Mouse (Mus musculus) ES-Bruce4 (cell line): Measurements from ENCODE around the gene Tmem139. TPM values are rescaled to one million over a fixed set of nuclear protein-coding genes. Genes with fewer than 3 reads are reported as not detected.

Experiments
- H3K27ac ChIP-seq: 2 replicates; pipeline ENCODE4 v1.5.1; 2012; ENCODE audit warnings: low read length, inconsistent platforms; ENCODE audit not compliant: insufficient read depth
- H3K27me3 ChIP-seq: 2 replicates; pipeline ENCODE4 v1.6.1; 2012; ENCODE audit warnings: mild to moderate bottlenecking, low read length, inconsistent platforms; ENCODE audit not compliant: control insufficient read depth, poor library complexity, insufficient read depth, severe bottlenecking
- H3K36me3 ChIP-seq: 2 replicates; pipeline ENCODE4 v1.6.1; 2012; ENCODE audit warnings: inconsistent platforms, mild to moderate bottlenecking, low read length, moderate library complexity; ENCODE audit not compliant: control insufficient read depth, poor library complexity, insufficient read depth, severe bottlenecking
- H3K4me1 ChIP-seq: one replicate; pipeline ENCODE4 v1.8.1; 2011; ENCODE audit warnings: low read length; ENCODE audit not compliant: control insufficient read depth, insufficient read depth
- H3K4me3 ChIP-seq: 2 replicates; pipeline ENCODE4 v1.5.1; 2011; ENCODE audit warnings: low read depth, mild to moderate bottlenecking, low read length
- H3K9ac ChIP-seq: 2 replicates; pipeline ENCODE4 v1.6.1; 2012; ENCODE audit warnings: low read depth, mild to moderate bottlenecking, inconsistent platforms; ENCODE audit not compliant: poor library complexity, severe bottlenecking
- H3K9me3 ChIP-seq: replicated peaks from 2 replicates; pipeline ENCODE4 v1.6.1; 2012; ENCODE audit warnings: mild to moderate bottlenecking, low read length, inconsistent platforms; ENCODE audit not compliant: control insufficient read depth, poor library complexity, insufficient read depth, severe bottlenecking
- CTCF ChIP-seq: IDR thresholded peaks from one replicate; pipeline ENCODE4 v1.8.1; 2011; ENCODE audit warnings: low read depth, low read length
- EP300 ChIP-seq: IDR thresholded peaks from 2 replicates; pipeline ENCODE4 v1.6.1; 2011; ENCODE audit warnings: low read depth, low read length; ENCODE audit not compliant: insufficient read depth
- POLR2A ChIP-seq: IDR thresholded peaks from one replicate; pipeline ENCODE4 v1.8.1; 2011; ENCODE audit warnings: low read length; ENCODE audit not compliant: insufficient read depth
- polyA plus RNA-seq: library from polyadenylated mRNA; stranded (reverse); fragments of >200 nt; gene quantifications from 2 replicates; pipeline ENCODE4 v1.2.4, GENCODE M21; 2011; ENCODE audit warnings: low read depth; ENCODE audit not compliant: missing spikeins, insufficient read depth, insufficient read length

Tmem139 gene
- polyA plus RNA-seq, 1 experiment, result 1.9 TPM

DNA sequence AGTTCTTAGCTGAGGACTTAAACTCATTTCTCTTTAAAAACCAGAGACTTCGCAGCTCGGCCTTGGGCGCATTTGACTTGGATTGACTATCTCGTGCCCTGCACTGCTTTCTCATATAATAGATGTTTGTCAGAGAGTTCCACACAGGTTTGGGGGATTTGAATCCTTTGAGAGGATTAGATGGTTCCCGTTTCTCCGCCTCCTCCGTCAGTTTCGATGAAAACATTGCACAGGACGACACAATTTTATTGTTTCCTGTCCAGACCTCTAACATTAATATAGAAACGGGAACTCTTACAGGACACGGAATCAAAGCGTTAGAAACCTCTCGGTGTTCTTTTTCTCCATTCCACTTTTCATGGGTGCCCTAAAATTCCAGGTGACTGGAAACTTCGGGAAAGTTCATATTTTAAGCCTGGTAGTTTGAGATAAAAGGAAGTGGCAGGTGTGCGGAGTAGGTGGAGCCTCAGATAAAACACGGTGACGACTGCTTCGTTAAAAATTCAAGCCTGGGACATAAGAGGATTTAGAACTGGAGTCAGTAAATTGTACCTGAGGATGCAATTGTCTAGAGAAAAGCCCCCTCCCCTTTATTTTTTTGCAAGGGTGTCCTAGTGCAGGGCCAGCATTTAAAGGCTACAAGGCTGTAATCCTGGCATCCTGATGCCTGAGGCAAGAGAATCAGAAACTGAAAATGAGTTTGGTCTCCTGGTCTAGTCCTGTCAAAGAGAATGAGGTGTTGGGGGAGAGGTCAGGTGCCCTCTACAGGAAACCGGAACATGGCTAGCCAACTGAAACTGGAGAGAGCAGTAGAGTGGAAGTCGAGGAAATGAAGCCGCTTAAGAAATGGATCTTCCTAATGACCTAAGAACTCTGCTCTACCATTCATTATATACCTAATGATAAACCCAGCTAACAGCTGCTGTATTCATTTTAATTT is 3.9 kb downstream of the Tmem139 start:
- TF ChIP-seq CTCF, result no peak
- TF ChIP-seq POLR2A, result no peak
- no peak for TF ChIP-seq EP300
- Histone ChIP-seq H3K36me3 (peaks cover 38% of the 10 kb centered on the region), H3K9me3 (no peaks in the 10 kb centered on the region), H3K27me3 (no peaks in the 10 kb centered on the region), H3K9ac (peak overlapping the region; percentile 79), H3K4me1 (peaks cover 3% of the 10 kb centered on the region), H3K27ac (0 out of 2 replicates have a peak overlapping the region, but pooled peaks have one; percentile 0), H3K4me3 (peak overlapping the region; percentile 76)

- Histone ChIP-seq H3K27ac (no peak overlapping the region), H3K9ac (no peak overlapping the region), H3K27me3 (no peaks in the 10 kb centered on the region), H3K4me1 (no peaks in the 10 kb centered on the region), H3K4me3 (no peak overlapping the region), H3K36me3 (peaks cover 80% of the 10 kb centered on the region), H3K9me3 (no peaks in the 10 kb centered on the region)
- TF ChIP-seq CTCF, result no peak
- TF ChIP-seq POLR2A, result no peak
- no peak for TF ChIP-seq EP300
Observed at GRCm38 (mm10) chr6:42270817-42271216, 9.0 kb downstream of the Tmem139 start.

GRCm38 (mm10) chr6:42276151-42276550 is 14.4 kb downstream of the Tmem139 start:
- H3K27me3 ChIP-seq, result no peaks in the 10 kb centered on the region
- no peaks in the 10 kb centered on the region for H3K4me1 ChIP-seq
- H3K9ac ChIP-seq, result no peak overlapping the region
- no peak overlapping the region for H3K4me3 ChIP-seq
- TF ChIP-seq CTCF (no peak), EP300 (no peak), POLR2A (no peak)
- no peaks in the 10 kb centered on the region for H3K9me3 ChIP-seq
- no peak overlapping the region for H3K27ac ChIP-seq
- peaks cover 88% of the 10 kb centered on the region for H3K36me3 ChIP-seq

DNA sequence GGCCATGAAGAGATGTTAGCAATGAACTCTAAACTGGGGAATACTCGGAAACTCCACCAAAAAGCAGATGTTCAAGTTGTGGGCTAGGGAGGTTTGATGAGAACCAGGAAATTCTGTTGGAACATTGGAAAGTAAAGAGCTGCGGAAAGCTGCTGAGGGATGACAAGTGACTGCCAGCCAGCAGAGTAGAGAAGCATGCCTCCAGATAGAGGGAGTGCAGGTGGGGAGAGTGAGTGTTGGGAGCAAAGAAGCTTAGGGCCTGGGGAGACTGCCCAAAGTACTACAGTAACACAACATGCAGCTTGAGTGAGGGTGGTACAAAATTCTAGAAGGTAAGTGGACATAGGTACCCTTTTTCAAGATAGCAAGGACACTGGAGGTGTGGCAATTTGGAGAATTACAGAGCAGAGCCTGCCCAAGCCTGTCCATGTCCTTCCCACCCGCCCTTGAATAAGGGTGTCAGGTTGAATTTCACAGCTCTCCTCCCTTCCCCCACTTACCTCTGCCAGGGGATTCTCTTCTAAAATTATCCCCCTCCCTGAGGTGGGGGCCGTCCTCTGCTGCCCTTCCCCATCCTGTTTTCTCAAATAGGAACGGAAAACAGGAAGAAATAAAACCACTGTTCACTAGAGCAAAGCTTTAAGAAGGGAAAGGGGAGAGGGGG is 21.2 kb downstream of the Tmem139 start:
- H3K9ac ChIP-seq, result no peak overlapping the region
- H3K27me3 ChIP-seq, result no peaks in the 10 kb centered on the region
- H3K9me3 ChIP-seq, result no peaks in the 10 kb centered on the region
- TF ChIP-seq EP300 (no peak), POLR2A (no peak), CTCF (no peak)
- H3K36me3 ChIP-seq, result peaks cover 51% of the 10 kb centered on the region
- no peak overlapping the region for H3K4me3 ChIP-seq
- H3K27ac ChIP-seq, result no peak overlapping the region
- no peaks in the 10 kb centered on the region for H3K4me1 ChIP-seq

DNA sequence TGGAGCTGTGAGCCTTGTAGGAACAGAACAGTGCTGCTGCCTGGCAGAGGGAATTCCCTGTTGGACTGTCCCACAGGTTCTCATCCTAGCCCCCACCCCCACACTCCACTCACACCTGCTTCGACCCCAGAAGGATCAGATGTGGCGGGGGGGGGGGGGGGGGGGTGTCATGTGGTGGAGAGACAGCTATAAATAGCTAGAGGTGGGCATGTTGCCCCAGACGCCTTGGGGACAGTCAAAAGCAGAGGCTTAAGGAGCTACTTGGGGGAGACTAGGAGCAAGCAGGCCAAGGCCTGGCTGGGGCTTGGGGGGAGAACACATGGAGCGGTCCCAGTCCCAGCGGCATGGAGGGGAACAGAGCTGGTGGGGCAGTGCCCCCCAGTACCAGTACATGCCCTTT is 24.7 kb downstream of the Tmem139 start, which contains the start of gene Clcn1:
Clcn1 (plus strand) TSS at position 238 of the 400 bp plus-strand sequence.
- Histone ChIP-seq H3K27me3 (no peaks in the 10 kb centered on the region), H3K36me3 (peaks cover 19% of the 10 kb centered on the region), H3K4me1 (no peaks in the 10 kb centered on the region), H3K9ac (no peak within 1 kb of the TSS), H3K27ac (no peak within 1 kb of the TSS), H3K4me3 (no peak within 1 kb of the TSS), H3K9me3 (no peaks in the 10 kb centered on the region)
- TF ChIP-seq CTCF (no peak), POLR2A (no peak), EP300 (no peak)
